Mouse (Mus musculus) liver, embryonic 14.5 days (tissue): ENCODE measurements around the gene Pax7. TPM values are rescaled to one million over a fixed set of nuclear protein-coding genes. Genes with fewer than 3 reads are reported as not detected.

ENCODE experiments used
- ATAC-seq: fragments of 200-750 bp; cut with Nextera tagmentation; 2 replicates; pipeline ENCODE4 v1.8.0; 2017; ENCODE audit warnings: moderate number of reproducible peaks, mild to moderate bottlenecking, moderate library complexity; ENCODE audit not compliant: insufficient read depth
- DNase-seq, 3 experiments: peaks; one replicate each; pipeline ENCODE4 v3.0.0-alpha.2; 2012 to 2013; ENCODE audit warnings: low read depth in 3 of 3, low spot score in 3 of 3
- H3K27ac ChIP-seq: fragments of 300-500 bp; sonication (generic); 2 replicates; pipeline ENCODE4 v1.5.1; 2014; ENCODE audit warnings: moderate library complexity, mild to moderate bottlenecking, control low read depth, inconsistent platforms
- H3K27me3 ChIP-seq: fragments of 300-500 bp; sonication (generic); 2 replicates; pipeline ENCODE4 v1.6.1; 2014; ENCODE audit warnings: mild to moderate bottlenecking, low read length, moderate library complexity; ENCODE audit not compliant: control insufficient read depth, insufficient read depth
- H3K36me3 ChIP-seq: fragments of 300-500 bp; sonication (generic); replicated peaks from 2 replicates; pipeline ENCODE4 v1.6.1; 2014; ENCODE audit warnings: low read depth; ENCODE audit not compliant: control insufficient read depth, insufficient read depth
- H3K4me1 ChIP-seq, 2 experiments: fragments of 200-500 bp in 1 of 2; fragments of 300-500 bp in 1 of 2; sonication (generic) in 1 of 2; replicated peaks; 2 replicates each; pipeline ENCODE4 v1.6.1; 2012 to 2014; ENCODE audit warnings: antibody characterized with exemption in 1 of 2, inconsistent platforms in 1 of 2, low read length in 1 of 2; ENCODE audit not compliant: control insufficient read depth in 2 of 2, insufficient read depth in 2 of 2
- H3K4me2 ChIP-seq: fragments of 300-500 bp; sonication (generic); 2 replicates; pipeline ENCODE4 v1.6.1; 2014; ENCODE audit warnings: low read depth, mild to moderate bottlenecking, control low read depth, moderate library complexity
- H3K4me3 ChIP-seq, 2 experiments: fragments of 200-500 bp in 1 of 2; fragments of 300-500 bp in 1 of 2; sonication (generic) in 1 of 2; 2 replicates each; pipeline ENCODE4 v1.5.1; 2012 to 2014; ENCODE audit warnings: low read depth in 2 of 2, low read length in 2 of 2, mild to moderate bottlenecking in 2 of 2, control low read depth in 1 of 2, inconsistent platforms in 1 of 2, moderate library complexity in 1 of 2; ENCODE audit not compliant: insufficient read depth in 1 of 2
- H3K9ac ChIP-seq: fragments of 300-500 bp; sonication (generic); replicated peaks from 2 replicates; pipeline ENCODE4 v1.6.1; 2014; ENCODE audit warnings: mild to moderate bottlenecking, control low read depth, moderate library complexity
- H3K9me3 ChIP-seq: fragments of 300-500 bp; sonication (generic); 2 replicates; pipeline ENCODE4 v1.6.1; 2016; ENCODE audit warnings: low read length, mixed read lengths; ENCODE audit not compliant: control insufficient read depth
- CTCF ChIP-seq: IDR thresholded peaks from 2 replicates; pipeline ENCODE4 v1.5.1; 2016; ENCODE audit warnings: antibody characterized with exemption, low read depth, control low read depth
- EP300 ChIP-seq: IDR thresholded peaks from 2 replicates; pipeline ENCODE4 v1.6.1; 2016; ENCODE audit warnings: antibody characterized with exemption, low read depth
- WGBS: fragments of 180-500 bp; shearing (Covaris S2); extraction: QIAGEN DNeasy Blood & Tissue Kit; methylation state at CpG from one replicate; pipeline ENCODE4 v1.1.7; 2014; ENCODE audit not compliant: insufficient replicate concordance; 5-methylcytosine and 5-hydroxymethylcytosine counted together
- polyA plus RNA-seq, 2 experiments: library from polyadenylated mRNA; depleted of rRNA in 1 of 2; stranded (reverse) in 1 of 2; unstranded in 1 of 2; fragments of >200 nt; fragmentation: Nextera tagmentation in 1 of 2; extraction: Ambion mirVana in 1 of 2; gene quantifications; 2 replicates each; pipeline versions ENCODE4 v1.2.1 to v1.2.3; 2012 to 2014

Pax7 gene
- polyA plus RNA-seq, 2 experiments: not detected

GRCm38 (mm10) chr4:139840442-139840841 is 7.1 kb upstream of the Pax7 start:
- Histone ChIP-seq H3K36me3 (no peaks in the 10 kb centered on the region), H3K4me2 (no peak overlapping the region), H3K4me1 (no peaks in the 10 kb centered on the region), H3K27ac (no peak overlapping the region), H3K9me3 (no peaks in the 10 kb centered on the region), H3K27me3 (peaks cover 22% of the 10 kb centered on the region), H3K4me3 (no peak overlapping the region), H3K9ac (no peak overlapping the region)
- DNase-seq: no peak
- WGBS: 63% methylated on average over 4 of the region's 4 CpGs
- ATAC-seq: no peak
- TF ChIP-seq EP300 (no peak), CTCF (no peak; the same call in 1 of the 2 replicates)

GRCm38 (mm10) chr4:139836681-139837080 is 3.4 kb upstream of the Pax7 start:
- no peak for ATAC-seq
- H3K9me3 ChIP-seq: no peaks in the 10 kb centered on the region
- peaks cover 60% of the 10 kb centered on the region for H3K27me3 ChIP-seq
- TF ChIP-seq EP300 (no peak), CTCF (no peak)
- WGBS: 5% methylated on average over 5 of the region's 5 CpGs
- no peak overlapping the region for H3K27ac ChIP-seq
- no peak overlapping the region for H3K9ac ChIP-seq
- no peaks in the 10 kb centered on the region for H3K36me3 ChIP-seq
- no peak for DNase-seq
- H3K4me1 ChIP-seq: no peaks in the 10 kb centered on the region
- no peak overlapping the region for H3K4me3 ChIP-seq
- H3K4me2 ChIP-seq: no peak overlapping the region

GRCm38 (mm10) chr4:139836196-139836595 is 2.9 kb upstream of the Pax7 start:
- no peak overlapping the region for H3K9ac ChIP-seq
- H3K4me2 ChIP-seq: no peak overlapping the region
- no peaks in the 10 kb centered on the region for H3K36me3 ChIP-seq
- H3K27ac ChIP-seq: no peak overlapping the region
- H3K9me3 ChIP-seq: no peaks in the 10 kb centered on the region
- ATAC-seq (no peak), DNase-seq (no peak)
- peaks cover 65% of the 10 kb centered on the region for H3K27me3 ChIP-seq
- no peaks in the 10 kb centered on the region for H3K4me1 ChIP-seq
- TF ChIP-seq CTCF: no peak
- H3K4me3 ChIP-seq: no peak overlapping the region
- 1% methylated on average over 8 of the region's 8 CpGs for WGBS

- TF ChIP-seq EP300 (no peak), CTCF (no peak)
- whole genome bisulfite sequencing: 2% methylated on average over 17 of the region's 17 CpGs
- ATAC-seq: no peak
Measured at GRCm38 (mm10) chr4:139833817-139834401, 581 bp upstream of the Pax7 start.

GRCm38 (mm10) chr4:139832281-139833035 is 870 bp downstream of the Pax7 start:
- H3K4me3 ChIP-seq: no peak overlapping the region
- no peaks in the 10 kb centered on the region for H3K9me3 ChIP-seq
- no peaks in the 10 kb centered on the region for H3K36me3 ChIP-seq
- no peaks in the 10 kb centered on the region for H3K4me1 ChIP-seq
- DNase-seq (no peak), ATAC-seq (no peak)
- H3K9ac ChIP-seq: no peak overlapping the region
- WGBS: 3% methylated on average over 55 of the region's 55 CpGs
- H3K27me3 ChIP-seq: peaks cover 93% of the 10 kb centered on the region
- TF ChIP-seq EP300 (no peak), CTCF (no peak)
- H3K4me2 ChIP-seq: no peak overlapping the region
- H3K27ac ChIP-seq: no peak overlapping the region

More at GRCm38 (mm10) chr4:139833817-139834401, 581 bp upstream of the Pax7 start:
- no peak overlapping the region for H3K4me2 ChIP-seq
- H3K9me3 ChIP-seq: no peaks in the 10 kb centered on the region
- no peaks in the 10 kb centered on the region for H3K36me3 ChIP-seq
- no peak for DNase-seq
- H3K27me3 ChIP-seq: peaks cover 87% of the 10 kb centered on the region
- H3K9ac ChIP-seq: no peak overlapping the region
- H3K27ac ChIP-seq: no peak overlapping the region
- no peaks in the 10 kb centered on the region for H3K4me1 ChIP-seq
- H3K4me3 ChIP-seq: no peak overlapping the region
